Mouse (Mus musculus) myocyte (in vitro differentiated cells): ENCODE results near the gene Sema4b. TPM values are rescaled to one million over a fixed set of nuclear protein-coding genes. Genes with fewer than 3 reads are reported as not detected.
A peak's percentile ranks its signal among the peaks of the same experiment; 100 is the strongest.

Source experiments
- H3K27me3 ChIP-seq: one replicate; pipeline ENCODE4 v1.6.1; 2011; ENCODE audit not compliant: control insufficient read depth, insufficient read depth, insufficient read length
- H3K36me3 ChIP-seq: one replicate; pipeline ENCODE4 v1.6.1; 2011; ENCODE audit not compliant: control insufficient read depth, insufficient read depth
- H3K4me2 ChIP-seq: one replicate; pipeline ENCODE4 v1.6.1; 2011; ENCODE audit warnings: low read depth, control low read depth
- H3K4me3 ChIP-seq: one replicate; pipeline ENCODE4 v1.5.1; 2011; ENCODE audit warnings: mild to moderate bottlenecking, control low read depth, moderate library complexity
- H3K79me2 ChIP-seq: one replicate; pipeline ENCODE4 v1.6.1; 2011; ENCODE audit not compliant: control insufficient read depth, insufficient read depth
- H3ac ChIP-seq: one replicate; pipeline ENCODE4 v1.6.1; 2011; ENCODE audit not compliant: control insufficient read depth, insufficient read length
- CEBPB ChIP-seq: IDR thresholded peaks from 2 replicates; pipeline ENCODE4 v1.6.1; 2011; ENCODE audit warnings: mild to moderate bottlenecking, moderate library complexity; ENCODE audit not compliant: poor library complexity, insufficient read depth, severe bottlenecking
- E2F4 ChIP-seq: IDR thresholded peaks from one replicate; pipeline ENCODE4 v1.6.1; 2011; ENCODE audit warnings: mild to moderate bottlenecking, control low read depth, moderate library complexity; ENCODE audit not compliant: insufficient read depth
- MAX ChIP-seq: IDR thresholded peaks from one replicate; pipeline ENCODE4 v1.6.1; 2011; ENCODE audit warnings: low read depth, mild to moderate bottlenecking, control low read depth
- MYOD1 ChIP-seq, 3 experiments: IDR thresholded peaks; one replicate each; pipeline ENCODE4 v1.6.1; 2011; ENCODE audit warnings: control low read depth in 2 of 3, low read depth in 2 of 3, mild to moderate bottlenecking in 2 of 3, moderate library complexity in 1 of 3; ENCODE audit not compliant: insufficient read length in 2 of 3, control insufficient read depth in 1 of 3
- MYOG ChIP-seq, 3 experiments: IDR thresholded peaks; one replicate each; pipeline ENCODE4 v1.6.1; 2011; ENCODE audit warnings: control low read depth in 2 of 3, low read depth in 2 of 3, mild to moderate bottlenecking in 2 of 3; ENCODE audit not compliant: insufficient read length in 2 of 3, control insufficient read depth in 1 of 3, insufficient read depth in 1 of 3
- POLR2A ChIP-seq: IDR thresholded peaks from one replicate; pipeline ENCODE4 v1.6.1; 2011; ENCODE audit warnings: low read depth, mild to moderate bottlenecking, control low read depth, moderate library complexity; ENCODE audit not compliant: insufficient read length
- POLR2AphosphoS2 ChIP-seq: IDR thresholded peaks from one replicate; pipeline ENCODE4 v1.6.1; 2011; ENCODE audit warnings: low read depth, control low read depth; ENCODE audit not compliant: insufficient read length
- REST ChIP-seq: IDR thresholded peaks from one replicate; pipeline ENCODE4 v1.6.1; 2011; ENCODE audit warnings: mild to moderate bottlenecking, control low read depth, moderate library complexity; ENCODE audit not compliant: insufficient read depth, insufficient read length
- SRF ChIP-seq: IDR thresholded peaks from one replicate; pipeline ENCODE4 v1.6.1; 2011; ENCODE audit warnings: low read depth; ENCODE audit not compliant: control insufficient read depth, insufficient read length
- TCF12 ChIP-seq: IDR thresholded peaks from one replicate; pipeline ENCODE4 v1.6.1; 2011; ENCODE audit warnings: mild to moderate bottlenecking, control low read depth; ENCODE audit not compliant: poor library complexity, insufficient read depth, severe bottlenecking
- TCF3 ChIP-seq: IDR thresholded peaks from one replicate; pipeline ENCODE4 v1.6.1; 2011; ENCODE audit warnings: low read depth, control low read depth; ENCODE audit not compliant: insufficient read length
- USF1 ChIP-seq: IDR thresholded peaks from one replicate; pipeline ENCODE4 v1.6.1; 2011; ENCODE audit warnings: low read depth, mild to moderate bottlenecking, control low read depth, moderate library complexity
- polyA plus RNA-seq: library from polyadenylated mRNA; unstranded; fragments of >200 nt; fragmentation: generic; extraction: Trizol; gene quantifications from one replicate; pipeline ENCODE4 v1.2.1, GENCODE M21; 2012; ENCODE audit warnings: missing spikeins

The Sema4b gene
- polyA plus RNA-seq, 1 experiment: 11.4 TPM

DNA sequence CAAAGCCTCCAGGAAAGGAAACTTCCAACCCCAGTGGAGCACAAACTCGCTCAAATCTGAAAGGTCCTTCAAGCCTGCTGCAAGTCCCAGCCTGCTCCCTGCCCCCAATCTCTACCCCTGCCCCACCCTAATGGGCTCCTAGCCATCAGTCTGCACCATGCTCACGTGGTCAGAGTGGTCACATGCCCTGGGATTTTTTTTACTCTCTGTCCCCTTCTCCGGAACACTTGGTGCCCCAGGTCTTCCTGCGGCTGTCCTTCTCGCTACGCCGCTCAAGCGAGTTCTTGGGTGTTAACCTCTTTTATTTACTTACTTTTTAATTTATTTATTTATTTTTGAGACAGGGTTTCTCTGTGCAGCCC lies 25.7 kb upstream of the Sema4b start:
- H3K79me2 ChIP-seq: no peaks in the 10 kb centered on the region
- no peak for TF ChIP-seq CEBPB
- TF ChIP-seq USF1: peak; percentile 89
- H3K27me3 ChIP-seq: no peaks in the 10 kb centered on the region
- peak overlapping the region; percentile 18 for H3K4me2 ChIP-seq
- H3K36me3 ChIP-seq: no peaks in the 10 kb centered on the region
- H3ac ChIP-seq: no peak overlapping the region
- H3K4me3 ChIP-seq: no peak overlapping the region

GRCm38 (mm10) chr7:80165432-80165831 lies 21.2 kb upstream of the Sema4b start:
- no peak for TF ChIP-seq MAX
- TF ChIP-seq CEBPB: no peak
- no peak for TF ChIP-seq TCF3
- no peak for TF ChIP-seq POLR2A
- TF ChIP-seq TCF12: no peak
- TF ChIP-seq SRF: no peak
- no peak for TF ChIP-seq REST
- no peak for TF ChIP-seq MYOD1 (IDR thresholded peaks at IDR 0.05; ENCODE audit: control insufficient read depth in 1 of 3, insufficient read length in 2 of 3, low read depth in 2 of 3)
- no peak for TF ChIP-seq E2F4
- no peak for TF ChIP-seq MYOG (IDR thresholded peaks at IDR 0.05; ENCODE audit: control insufficient read depth in 1 of 3, insufficient read depth in 1 of 3, insufficient read length in 2 of 3, low read depth in 2 of 3)
- no peak for TF ChIP-seq USF1
- TF ChIP-seq POLR2AphosphoS2: no peak
- Histone ChIP-seq H3K36me3 (no peaks in the 10 kb centered on the region), H3K79me2 (no peaks in the 10 kb centered on the region), H3K4me2 (peak overlapping the region; percentile 90), H3K27me3 (no peaks in the 10 kb centered on the region), H3K4me3 (no peak overlapping the region), H3ac (no peak overlapping the region)

DNA sequence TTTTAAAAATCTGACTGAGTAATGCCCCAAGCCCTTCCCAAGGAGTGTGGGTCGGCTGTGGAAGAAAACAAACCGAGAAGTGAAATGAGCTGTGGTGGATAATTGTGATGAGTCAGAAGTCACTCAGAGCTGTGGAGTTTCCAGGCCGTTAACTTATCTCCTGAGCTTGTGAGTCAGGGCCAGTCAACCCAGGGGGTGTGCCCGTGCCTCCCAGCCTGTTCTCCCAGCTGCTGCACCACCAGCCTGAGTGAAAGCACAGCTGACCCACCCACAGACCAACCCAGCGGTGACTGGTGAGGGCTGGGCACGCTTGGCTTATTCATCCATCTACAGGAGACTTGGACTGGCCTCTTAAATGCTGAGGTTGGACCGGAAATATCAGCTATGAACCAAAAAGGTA lies 19.9 kb upstream of the Sema4b start:
- TF ChIP-seq MYOD1 (IDR thresholded peaks at IDR 0.05; ENCODE audit: control insufficient read depth in 1 of 3, insufficient read length in 2 of 3, low read depth in 2 of 3): peak; percentile 86 to 100 (median 100)
- peak; percentile 96 for TF ChIP-seq TCF3
- TF ChIP-seq MYOG (IDR thresholded peaks at IDR 0.05; ENCODE audit: control insufficient read depth in 1 of 3, insufficient read depth in 1 of 3, insufficient read length in 2 of 3, low read depth in 2 of 3): peak; percentile 90 to 100 (median 97)
- TF ChIP-seq USF1: no peak
- TF ChIP-seq TCF12: peak; percentile 95
- TF ChIP-seq POLR2A: peak; percentile 32
- no peak for TF ChIP-seq MAX
- no peaks in the 10 kb centered on the region for H3K36me3 ChIP-seq
- H3K27me3 ChIP-seq: no peaks in the 10 kb centered on the region
- H3K4me2 ChIP-seq: peak overlapping the region; percentile 90
- H3K4me3 ChIP-seq: no peak overlapping the region
- no peak overlapping the region for H3ac ChIP-seq
- no peaks in the 10 kb centered on the region for H3K79me2 ChIP-seq

DNA sequence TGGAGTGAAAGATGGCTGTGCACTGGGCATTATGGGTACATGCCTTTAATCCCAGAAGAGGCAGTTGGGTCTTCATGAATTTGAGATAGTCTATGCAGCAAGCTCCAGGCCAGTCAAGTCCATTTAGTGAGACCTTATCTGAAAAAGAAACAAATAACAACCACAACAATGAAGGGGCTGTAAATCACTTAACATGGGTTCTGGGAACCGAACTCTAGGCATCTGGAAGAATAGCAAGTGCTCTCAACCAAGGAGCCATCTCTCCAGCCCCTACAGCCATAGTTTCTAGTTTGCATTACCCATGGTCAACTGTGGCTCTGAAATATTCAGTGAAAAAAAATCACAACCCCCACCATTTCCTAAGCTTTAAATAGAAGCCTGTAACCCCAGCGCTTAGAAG lies 16.8 kb upstream of the Sema4b start:
- no peaks in the 10 kb centered on the region for H3K36me3 ChIP-seq
- no peaks in the 10 kb centered on the region for H3K27me3 ChIP-seq
- no peak overlapping the region for H3K4me2 ChIP-seq
- H3K4me3 ChIP-seq: no peak overlapping the region
- H3K79me2 ChIP-seq: no peaks in the 10 kb centered on the region
- H3ac ChIP-seq: no peak overlapping the region
- TF ChIP-seq TCF3: no peak
- TF ChIP-seq SRF: no peak
- TF ChIP-seq MYOG (IDR thresholded peaks at IDR 0.05; ENCODE audit: control insufficient read depth in 1 of 3, insufficient read depth in 1 of 3, insufficient read length in 2 of 3, low read depth in 2 of 3): no peak
- no peak for TF ChIP-seq E2F4
- TF ChIP-seq MYOD1 (IDR thresholded peaks at IDR 0.05; ENCODE audit: control insufficient read depth in 1 of 3, insufficient read length in 2 of 3, low read depth in 2 of 3): no peak
- no peak for TF ChIP-seq CEBPB
- TF ChIP-seq TCF12: no peak
- TF ChIP-seq MAX: no peak
- no peak for TF ChIP-seq REST
- no peak for TF ChIP-seq POLR2AphosphoS2

DNA sequence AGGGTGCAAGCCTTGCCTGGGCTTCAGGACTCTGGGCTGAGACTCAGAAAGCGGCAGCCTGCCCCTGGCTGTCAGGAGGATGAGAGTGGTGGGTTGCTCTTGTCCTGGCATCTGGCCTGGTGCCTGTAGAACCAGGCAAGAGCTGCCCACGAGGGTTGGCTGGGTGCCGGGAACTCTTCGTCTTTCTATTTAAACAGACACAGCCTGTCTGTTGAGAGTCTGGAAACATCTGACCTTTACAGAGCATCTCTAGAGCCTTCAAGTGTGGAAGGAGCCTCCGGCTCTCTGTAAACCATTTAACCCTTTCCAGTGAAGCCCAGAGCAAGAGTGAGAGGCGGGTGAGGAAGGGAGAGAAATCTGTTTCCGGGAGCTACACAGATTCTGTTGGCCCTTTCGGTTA lies 15.3 kb upstream of the Sema4b start:
- Histone ChIP-seq H3K27me3 (no peaks in the 10 kb centered on the region), H3K4me3 (no peak overlapping the region), H3K36me3 (no peaks in the 10 kb centered on the region), H3K4me2 (no peak overlapping the region), H3K79me2 (no peaks in the 10 kb centered on the region), H3ac (no peak overlapping the region)
- TF ChIP-seq E2F4 (no peak), POLR2AphosphoS2 (no peak), POLR2A (no peak), REST (no peak), MAX (no peak), USF1 (no peak), MYOD1 (IDR thresholded peaks at IDR 0.05; ENCODE audit: control insufficient read depth in 1 of 3, insufficient read length in 2 of 3, low read depth in 2 of 3) (no peak), TCF12 (no peak), TCF3 (no peak), MYOG (IDR thresholded peaks at IDR 0.05; ENCODE audit: control insufficient read depth in 1 of 3, insufficient read depth in 1 of 3, insufficient read length in 2 of 3, low read depth in 2 of 3) (no peak), SRF (no peak), CEBPB (no peak)
